Mouse (Mus musculus): Measurements from ENCODE around the gene Slc25a30. TPM values are rescaled to one million over a fixed set of nuclear protein-coding genes. Genes with fewer than 3 reads are reported as not detected.

The Slc25a30 gene
- total and polyA plus RNA-seq, 3 experiments: 20.3 to 24.0 TPM; not detected in 1

- Histone ChIP-seq H3K36me3 (ENCODE audit: control insufficient read depth in 1 of 2, insufficient read depth in 2 of 2, low read length in 2 of 2) (peaks cover 0 to 18% of the 10 kb centered on the region in 2 experiments; a peak in 2 of 4 replicates), H3K27me3 (ENCODE audit: control insufficient read depth in 1 of 2, insufficient read depth in 2 of 2, low read length in 2 of 2) (0 out of 4 replicates have a peak, but pooled peaks cover 0 to 3% of the 10 kb centered on the region in 2 experiments), H3K27ac (ENCODE audit: control insufficient read depth, low read depth, low read length) (no peak overlapping the region), H3K9me3 (replicated peaks; ENCODE audit: insufficient read depth, low read length) (no peaks in the 10 kb centered on the region), H3K9ac (ENCODE audit: control insufficient read depth, low read depth, low read length, poor library complexity, severe bottlenecking) (no peak overlapping the region), H3K4me1 (ENCODE audit: control insufficient read depth in 1 of 2, insufficient read depth in 2 of 2, low read length in 2 of 2) (peaks cover 6% of the 10 kb centered on the region in 2 experiments), H3K79me2 (ENCODE audit: control insufficient read depth, insufficient read depth, low read length, poor library complexity) (peaks cover 8% of the 10 kb centered on the region), H3K4me3 (ENCODE audit: control insufficient read depth in 1 of 2, insufficient read depth in 1 of 2, low read depth in 2 of 2, low read length in 2 of 2) (no peak overlapping the region)
- TF ChIP-seq ZNF384 (IDR thresholded peaks at IDR 0.05; ENCODE audit: low read depth, low read length) (no peak), USF1 (IDR thresholded peaks at IDR 0.05; ENCODE audit: low read depth, low read length) (no peak), CTCF (IDR thresholded peaks at IDR 0.05 in 2 of 3, conservative IDR thresholded peaks at IDR 0.05 in 1 of 3; ENCODE audit: control insufficient read depth in 1 of 3, insufficient read depth in 1 of 3, low read depth in 2 of 3, low read length in 3 of 3, poor library complexity in 1 of 3, severe bottlenecking in 1 of 3) (no peak), RCOR1 (IDR thresholded peaks at IDR 0.05; ENCODE audit: low read depth, low read length) (no peak), GABPA (IDR thresholded peaks at IDR 0.05; ENCODE audit: low read depth, low read length) (no peak), ZMIZ1 (IDR thresholded peaks at IDR 0.05; ENCODE audit: low read depth, low read length) (no peak), NELFE (IDR thresholded peaks at IDR 0.05; ENCODE audit: low read depth, low read length) (no peak), MEF2A (IDR thresholded peaks at IDR 0.05; ENCODE audit: extremely low read depth, insufficient replicate concordance, low read depth, low read length, poor library complexity, severe bottlenecking) (no peak), TAL1 (IDR thresholded peaks at IDR 0.05; ENCODE audit: low read length) (no peak), HCFC1 (IDR thresholded peaks at IDR 0.05; ENCODE audit: low read depth, low read length) (no peak), POLR2A (IDR thresholded peaks at IDR 0.05; ENCODE audit: control insufficient read depth in 1 of 2, insufficient read depth in 1 of 2, low read depth in 1 of 2, low read length in 2 of 2, poor library complexity in 1 of 2) (no peak), MXI1 (IDR thresholded peaks at IDR 0.05; ENCODE audit: low read depth, low read length) (no peak), POLR2AphosphoS5 (IDR thresholded peaks at IDR 0.05; ENCODE audit: borderline replicate concordance, low read depth, low read length) (no peak), TCF12 (IDR thresholded peaks at IDR 0.05; ENCODE audit: low read depth, low read length) (no peak), POLR2AphosphoS2 (IDR thresholded peaks at IDR 0.05; ENCODE audit: low read length) (no peak), MYC (IDR thresholded peaks at IDR 0.05; ENCODE audit: low read depth, low read length) (no peak), TBP (IDR thresholded peaks at IDR 0.05; ENCODE audit: low read depth, low read length) (no peak), USF2 (IDR thresholded peaks at IDR 0.05; ENCODE audit: borderline replicate concordance in 1 of 2, insufficient read depth in 1 of 2, low read depth in 1 of 2, low read length in 2 of 2) (no peak), CHD2 (IDR thresholded peaks at IDR 0.05; ENCODE audit: low read length) (no peak)
- no peak for DNase-seq (ENCODE audit: low read depth, low spot score)
Observed at GRCm38 (mm10) chr14:75789291-75789690, 2.5 kb upstream of the Slc25a30 start.

- H3K9me3 ChIP-seq (replicated peaks; ENCODE audit: insufficient read depth, low read length): no peaks in the 10 kb centered on the region
- H3K27me3 ChIP-seq (ENCODE audit: control insufficient read depth in 1 of 2, insufficient read depth in 2 of 2, low read length in 2 of 2): no peaks in the 10 kb centered on the region
- peak; percentile 79 for DNase-seq (ENCODE audit: low read depth, low spot score)
- peaks cover 6% of the 10 kb centered on the region in 2 experiments for H3K4me1 ChIP-seq (ENCODE audit: control insufficient read depth in 1 of 2, insufficient read depth in 2 of 2, low read length in 2 of 2)
- H3K79me2 ChIP-seq (ENCODE audit: control insufficient read depth, insufficient read depth, low read length, poor library complexity): peaks cover 8% of the 10 kb centered on the region
- H3K27ac ChIP-seq (ENCODE audit: control insufficient read depth, low read depth, low read length): peak overlapping the region; percentile 77
- peaks cover 0 to 18% of the 10 kb centered on the region in 2 experiments; a peak in 2 of 4 replicates for H3K36me3 ChIP-seq (ENCODE audit: control insufficient read depth in 1 of 2, insufficient read depth in 2 of 2, low read length in 2 of 2)
- TF ChIP-seq NELFE (IDR thresholded peaks at IDR 0.05; ENCODE audit: low read depth, low read length): no peak
- peak; percentile 5; the same call in 1 of the 2 replicates for TF ChIP-seq TAL1 (IDR thresholded peaks at IDR 0.05; ENCODE audit: low read length)
- TF ChIP-seq GATA1 (IDR thresholded peaks at IDR 0.05; ENCODE audit: low read depth, low read length): 0 out of 2 replicates have a peak, but pooled peaks have one; percentile 7
- H3K9ac ChIP-seq (ENCODE audit: control insufficient read depth, low read depth, low read length, poor library complexity, severe bottlenecking): peak overlapping the region; percentile 87
- H3K4me3 ChIP-seq (ENCODE audit: control insufficient read depth in 1 of 2, insufficient read depth in 1 of 2, low read depth in 2 of 2, low read length in 2 of 2): peak overlapping the region; percentile 76 to 77
Observed at GRCm38 (mm10) chr14:75787794-75788175, 948 bp upstream of the Slc25a30 start.
